Mouse (Mus musculus) gastrocnemius, postnatal 10 days (tissue): Measurements from ENCODE around the gene Acnat2. TPM values are rescaled to one million over a fixed set of nuclear protein-coding genes. Genes with fewer than 3 reads are reported as not detected.
"Not testable (repeated sequence)": the region's sequence is repeated elsewhere in the genome, so short reads cannot be mapped to it uniquely, and the experiment has no call there.

Experiments
- DNase-seq: peaks from one replicate; pipeline ENCODE4 v3.0.0; 2021; ENCODE audit warnings: mixed read lengths
- long read RNA-seq, 2 experiments: library from polyadenylated mRNA; stranded (forward); transcript quantifications; one replicate each; pipeline ENCODE4 v2.0.0; 2021
- total RNA-seq, 2 experiments: library from RNA; stranded (reverse); gene quantifications; 2 replicates each; pipeline ENCODE4 v1.2.3; 2021

The Acnat2 gene
- total RNA-seq = not detected
- long read RNA-seq, experiment 1 = 0 reads
- long read RNA-seq, experiment 2 = 0 reads

DNA sequence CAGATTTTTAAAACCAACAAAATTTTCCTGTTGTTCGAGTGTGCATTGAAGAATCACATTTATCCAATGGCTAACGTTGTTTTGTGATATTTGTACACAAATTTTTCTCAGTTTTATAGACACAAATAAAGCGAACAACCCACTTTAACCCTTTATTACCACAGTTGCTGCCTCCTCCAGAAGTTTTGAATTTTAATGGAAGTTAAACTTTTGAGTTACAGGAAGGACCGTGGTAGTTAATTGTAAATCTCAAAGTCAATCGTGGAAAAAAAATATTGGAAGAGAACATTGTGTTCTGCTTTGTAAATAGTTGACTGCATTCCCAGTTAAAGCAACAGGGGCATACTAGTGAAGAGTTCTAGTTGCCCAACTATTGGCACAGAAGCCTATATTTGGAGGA, at the start of gene Acnat2:
Gene Acnat2 (minus strand): TSS at position 195 of the 400 bp plus-strand sequence.
- not testable (repeated sequence) for DNase-seq

DNA sequence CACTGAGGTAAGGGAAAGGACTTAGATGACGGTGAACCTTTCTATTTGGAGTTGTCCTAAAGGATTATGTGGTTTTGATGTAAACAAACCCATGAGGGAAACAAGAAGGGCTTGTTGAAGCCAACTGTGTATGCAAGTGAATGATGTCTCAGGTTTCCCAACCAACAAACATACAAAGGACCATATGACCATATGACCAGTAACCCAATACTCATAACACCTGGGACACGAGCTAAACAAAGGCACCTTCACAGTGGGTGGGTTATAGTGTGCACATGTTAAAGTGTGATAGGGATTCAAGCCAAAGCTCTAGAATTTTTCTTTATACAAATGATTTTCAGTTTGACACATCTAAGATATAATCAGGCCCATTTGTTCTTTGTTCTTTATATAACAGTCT, 48.2 kb upstream of the Acnat2 start:
- no peak for DNase-seq

DNA sequence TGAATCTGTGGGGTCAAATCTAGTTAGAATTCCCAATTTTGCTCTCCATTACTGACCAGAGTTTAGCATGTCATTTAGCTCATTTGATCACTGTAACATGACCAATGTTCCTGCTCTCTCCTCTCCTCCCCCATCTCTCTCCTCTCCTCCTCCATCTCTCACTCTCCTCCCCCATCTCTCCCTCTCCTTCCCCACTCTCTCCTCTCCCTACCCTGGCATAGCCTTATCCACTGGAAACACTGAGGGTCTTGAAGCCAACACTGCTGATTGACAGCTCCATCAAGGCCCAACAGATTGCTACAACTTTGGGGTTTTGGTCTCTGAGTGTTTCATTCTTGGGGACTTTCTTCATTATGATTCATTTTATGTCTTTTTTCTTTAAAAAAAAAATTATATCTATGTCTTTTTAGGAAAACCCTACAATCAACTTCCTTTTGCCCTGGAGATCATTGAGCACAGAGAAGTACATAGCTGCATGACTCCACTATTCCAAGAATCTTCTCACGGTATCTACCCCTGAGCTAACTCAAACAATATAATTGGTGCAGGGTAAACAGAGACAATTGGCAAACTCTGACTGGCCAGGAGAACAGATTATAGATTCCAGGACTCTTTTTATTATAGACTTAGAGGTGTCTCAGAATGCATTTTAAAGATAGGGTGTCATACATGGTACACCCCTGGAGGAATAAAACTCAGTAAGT, 44.0 kb upstream of the Acnat2 start:
- DNase-seq = no peak

DNA sequence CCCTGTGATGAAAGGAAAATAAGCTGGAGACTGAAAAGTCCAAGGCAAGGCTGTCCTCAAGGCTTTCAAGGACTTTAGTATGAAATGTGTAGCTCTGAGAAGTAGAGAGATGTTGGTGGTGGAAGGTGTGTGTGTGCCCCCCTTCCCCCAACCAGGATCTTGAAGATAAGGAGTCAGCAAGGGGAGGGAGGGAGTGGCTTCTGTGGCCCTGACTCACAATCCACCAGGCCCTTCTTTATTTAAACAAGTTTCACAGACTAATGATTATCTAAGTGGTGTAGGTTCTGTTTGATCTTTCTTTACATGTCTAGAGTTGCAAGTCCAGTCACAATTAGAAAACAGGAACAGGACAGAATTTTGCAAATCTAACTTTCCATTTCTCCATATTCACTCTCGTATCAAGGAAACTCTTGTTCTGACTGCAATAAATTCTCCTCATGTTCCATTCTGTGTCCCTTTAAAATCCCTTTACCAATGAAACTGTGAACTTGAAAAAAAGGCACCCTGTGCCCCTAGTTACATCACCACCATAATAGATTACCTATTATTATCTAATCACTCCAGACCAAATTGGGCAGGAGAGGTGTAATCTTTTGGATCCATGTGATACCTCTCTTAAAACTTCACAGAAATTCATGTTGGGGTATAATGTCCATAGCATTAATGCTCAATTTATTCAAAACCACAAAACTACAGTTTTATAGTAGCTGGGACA, 43.3 kb upstream of the Acnat2 start:
- DNase-seq = not testable (repeated sequence)

GRCm38 (mm10) chr4:49436968-49437367, 29.0 kb upstream of the Acnat2 start:
- not testable (repeated sequence) for DNase-seq

DNA sequence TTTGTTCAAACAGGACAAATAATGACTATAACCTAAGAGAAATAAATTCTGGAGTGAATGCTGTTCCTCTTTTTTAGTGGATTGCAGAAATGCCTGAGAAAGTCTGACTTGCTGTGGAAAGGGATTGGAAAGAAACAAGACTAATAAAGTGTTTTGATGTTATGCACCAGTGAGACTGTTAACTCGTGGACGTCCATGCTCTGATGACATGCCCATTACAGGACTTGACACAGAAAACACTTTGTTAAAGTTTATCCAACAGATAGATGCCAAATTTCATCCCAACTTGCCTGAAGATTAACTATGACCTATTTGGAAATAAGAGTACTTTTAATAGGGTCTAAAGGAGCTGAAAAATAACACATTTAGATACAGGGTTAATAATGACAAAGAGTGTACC, 2.2 kb upstream of the Acnat2 start:
- not testable (repeated sequence) for DNase-seq

- no peak for DNase-seq
Measured at GRCm38 (mm10) chr4:49386873-49387272, 21.1 kb downstream of the Acnat2 start.

DNA sequence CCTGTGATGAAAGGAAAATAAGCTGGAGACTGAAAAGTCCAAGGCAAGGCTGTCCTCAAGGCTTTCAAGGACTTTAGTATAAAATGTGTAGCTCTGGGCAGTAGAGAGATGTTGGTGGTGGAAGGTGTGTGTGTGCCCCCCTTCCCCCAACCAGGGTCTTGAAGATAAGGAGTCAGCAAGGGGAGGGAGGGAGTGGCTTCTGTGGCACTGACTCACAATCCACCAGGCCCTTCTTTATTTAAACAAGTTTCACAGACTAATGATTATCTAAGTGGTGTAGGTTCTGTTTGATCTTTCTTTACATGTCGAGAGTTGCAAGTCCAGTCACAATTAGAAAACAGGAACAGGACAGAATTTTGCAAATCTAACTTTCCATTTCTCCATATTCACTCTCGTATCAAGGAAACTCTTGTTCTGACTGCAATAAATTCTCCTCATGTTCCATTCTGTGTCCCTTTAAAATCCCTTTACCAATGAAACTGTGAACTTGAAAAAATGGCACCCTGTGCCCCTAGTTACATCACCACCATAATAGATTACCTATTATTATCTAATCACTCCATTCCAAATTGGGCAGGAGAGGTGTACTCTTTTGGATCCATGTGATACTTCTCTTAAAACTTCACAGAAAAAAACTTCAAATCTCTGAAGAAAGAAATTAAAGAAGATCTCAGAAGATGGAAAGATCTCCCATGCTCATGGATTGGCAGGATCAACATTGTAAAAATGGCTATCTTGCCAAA, 24.2 kb downstream of the Acnat2 start:
- not testable (repeated sequence) for DNase-seq

- DNase-seq = not testable (repeated sequence)
Measured at GRCm38 (mm10) chr4:49368046-49368445, 39.9 kb downstream of the Acnat2 start.

DNA sequence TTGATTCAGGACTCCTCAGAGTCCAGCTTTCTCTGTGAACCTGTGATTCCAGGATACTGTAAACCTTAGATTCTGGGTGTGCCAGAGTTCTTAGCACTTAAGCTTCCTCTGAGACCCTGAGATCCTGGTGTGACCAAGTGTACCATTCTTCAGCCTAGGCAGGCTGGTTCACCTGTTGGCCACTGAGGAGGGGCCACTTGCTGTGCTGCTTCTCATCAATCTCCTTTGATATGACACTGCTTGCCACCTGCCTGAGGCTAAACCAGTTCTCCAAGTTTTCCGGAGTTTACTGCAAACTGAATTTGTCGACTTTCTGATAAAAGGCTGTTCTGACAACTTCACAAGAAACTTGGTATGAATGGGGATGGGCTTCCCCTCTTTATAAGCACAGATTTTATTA, 50.9 kb downstream of the Acnat2 start:
- no peak for DNase-seq

DNA sequence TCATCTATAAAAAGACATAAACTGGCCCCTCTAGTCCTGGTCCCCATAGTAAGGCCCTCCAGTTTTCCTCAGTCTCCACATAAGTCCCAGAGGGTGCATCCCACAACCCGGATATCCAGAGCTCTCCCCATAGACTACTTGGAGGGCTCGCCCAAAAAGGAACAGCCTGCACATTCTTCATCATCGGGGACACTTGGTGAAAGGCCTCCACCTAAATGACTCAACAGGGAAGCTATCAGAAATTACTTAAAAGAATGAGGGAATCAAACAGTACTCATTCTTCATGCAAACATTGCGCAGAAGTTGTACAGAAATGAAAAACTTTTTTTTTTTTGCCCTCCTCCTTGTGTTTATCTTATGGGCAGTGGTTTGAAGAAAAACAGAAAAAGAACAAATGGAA, 57.5 kb downstream of the Acnat2 start:
- DNase-seq = no peak

GRCm38 (mm10) chr4:49348677-49349076, 59.3 kb downstream of the Acnat2 start:
- no peak for DNase-seq

- DNase-seq = not testable (repeated sequence)
Measured at GRCm38 (mm10) chr4:49348001-49348400, 60.0 kb downstream of the Acnat2 start.

- DNase-seq = not testable (repeated sequence)
Measured at GRCm38 (mm10) chr4:49340091-49340490, 67.9 kb downstream of the Acnat2 start.

DNA sequence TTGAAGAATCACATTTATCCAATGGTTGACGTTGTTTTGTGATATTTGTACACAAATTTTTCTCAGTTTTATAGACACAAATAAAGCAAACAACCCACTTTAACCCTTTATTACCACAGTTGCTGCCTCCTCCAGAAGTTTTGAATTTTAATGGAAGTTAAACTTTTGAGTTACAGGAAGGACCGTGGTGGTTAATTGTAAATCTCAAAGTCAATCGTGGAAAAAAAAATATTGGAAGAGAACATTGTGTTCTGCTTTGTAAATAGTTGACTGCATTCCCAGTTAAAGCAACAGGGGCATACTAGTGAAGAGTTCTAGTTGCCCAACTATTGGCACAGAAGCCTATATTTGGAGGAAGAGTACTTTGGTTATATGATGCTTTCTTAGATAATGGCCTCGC, 70.0 kb downstream of the Acnat2 start:
- not testable (repeated sequence) for DNase-seq

Other genes with a start within 250 kb of the Acnat2 start
- gene Acnat1, start 65.8 kb upstream of the Acnat2 start, total RNA-seq = not detected
- under 1 TPM in 1 of 2 experiments, not detected in 1; 0.12 TPM for gene Baat, start 98.4 kb upstream of the Acnat2 start, total RNA-seq
- 10 to 100 TPM; 32.1 to 33.7 TPM for gene Mrpl50, start 112.9 kb upstream of the Acnat2 start, total RNA-seq
- 1 to 10 TPM; 3.4 to 3.6 TPM for gene Zfp189, start 113.0 kb upstream of the Acnat2 start, total RNA-seq
- 1 to 10 TPM in 1 of 2 experiments, under 1 TPM in 1; 0.35 to 1.8 TPM for gene Aldob, start 141.4 kb upstream of the Acnat2 start, total RNA-seq
- 10 to 100 TPM; 42.0 to 45.8 TPM for gene Tmem246, start 189.7 kb upstream of the Acnat2 start, total RNA-seq
- gene Rnf20, start 223.9 kb upstream of the Acnat2 start, total RNA-seq = 10 to 100 TPM; 32.0 to 37.4 TPM